ENCODE assay signal across 15 mouse cellular contexts in genomic region chr2:77236860-77237259, GRCm38 (mm10).
"Had no signal": no experiment of that assay in that cellular context is flagged by ENCODE, and none has a peak within 500 bp of the region (broad histone marks: within the 10 kb centered on the region; RNA-seq: fewer than 3 reads in every experiment).

No protein-coding gene starts in this region.

- ATAC-seq: liver, embryonic 12.5 days had no signal

- H3K27ac ChIP-seq: kidney, embryonic 15.5 days; limb, embryonic 15.5 days; liver, embryonic 12.5 days; lung, embryonic 15.5 days; midbrain, embryonic 10.5 days; neural tube, embryonic 12.5 days; stomach, embryonic 15.5 days had no signal

- H3K36me3 ChIP-seq: liver, embryonic 12.5 days had no signal

- H3K9me3 ChIP-seq: kidney, embryonic 15.5 days; limb, embryonic 15.5 days; liver, embryonic 12.5 days; lung, embryonic 15.5 days; midbrain, embryonic 10.5 days; neural tube, embryonic 12.5 days; stomach, embryonic 15.5 days had no signal

- H3K9ac ChIP-seq: kidney, embryonic 15.5 days; limb, embryonic 15.5 days; liver, embryonic 12.5 days; lung, embryonic 15.5 days; neural tube, embryonic 12.5 days; stomach, embryonic 15.5 days had no signal

- H3K4me1 ChIP-seq: kidney, embryonic 15.5 days; liver, embryonic 12.5 days; lung, embryonic 15.5 days; midbrain, embryonic 10.5 days; neural tube, embryonic 12.5 days; stomach, embryonic 15.5 days had no signal

- DNase-seq: kidney, postnatal 14 days; lung, postnatal 4 days; midbrain, embryonic 14.5 days; retina, postnatal 1 day; right cerebral cortex, postnatal 4 days; thymus, adult 2 months; thymus, postnatal 25 days had no signal

- H3K27me3 ChIP-seq: kidney, embryonic 15.5 days; limb, embryonic 15.5 days; liver, embryonic 12.5 days; lung, embryonic 15.5 days; neural tube, embryonic 12.5 days; stomach, embryonic 15.5 days had no signal

- H3K4me2 ChIP-seq: kidney, embryonic 15.5 days; limb, embryonic 15.5 days; liver, embryonic 12.5 days; lung, embryonic 15.5 days; neural tube, embryonic 12.5 days; stomach, embryonic 15.5 days had no signal

- H3K4me3 ChIP-seq: kidney, embryonic 15.5 days; limb, embryonic 15.5 days; liver, embryonic 12.5 days; lung, embryonic 15.5 days; midbrain, embryonic 10.5 days; myocyte; neural tube, embryonic 12.5 days; stomach, embryonic 15.5 days had no signal
